Mouse (Mus musculus) stomach, postnatal 0 days (tissue): ENCODE measurements around the gene Ncapd3. TPM values are rescaled to one million over a fixed set of nuclear protein-coding genes. Genes with fewer than 3 reads are reported as not detected.

Experiments
- ATAC-seq: fragments of 200-750 bp; cut with Nextera tagmentation; 2 replicates; pipeline ENCODE4 v1.8.0; 2017; ENCODE audit not compliant: low FRiP score, low TSS enrichment
- DNase-seq: peaks from one replicate; pipeline ENCODE4 v3.0.0-alpha.2; 2016; ENCODE audit warnings: low spot score
- H3K27ac ChIP-seq: fragments of 300-500 bp; sonication (generic); replicated peaks from 2 replicates; pipeline ENCODE4 v1.5.1; 2014; ENCODE audit warnings: mild to moderate bottlenecking, control low read depth
- H3K27me3 ChIP-seq: fragments of 300-500 bp; sonication (generic); 2 replicates; pipeline ENCODE4 v1.6.1; 2014; ENCODE audit warnings: low read length; ENCODE audit not compliant: control insufficient read depth, insufficient read depth
- H3K36me3 ChIP-seq: fragments of 300-500 bp; sonication (generic); 2 replicates; pipeline ENCODE4 v1.6.1; 2014; ENCODE audit warnings: low read length, mixed read lengths; ENCODE audit not compliant: control insufficient read depth, insufficient read depth
- H3K4me1 ChIP-seq: fragments of 300-500 bp; sonication (generic); replicated peaks from 2 replicates; pipeline ENCODE4 v1.6.1; 2014; ENCODE audit warnings: antibody characterized with exemption; ENCODE audit not compliant: control insufficient read depth, insufficient read depth
- H3K4me2 ChIP-seq: fragments of 300-500 bp; sonication (generic); replicated peaks from 2 replicates; pipeline ENCODE4 v1.6.1; 2014; ENCODE audit warnings: low read depth, mild to moderate bottlenecking, control low read depth, moderate library complexity
- H3K4me3 ChIP-seq: fragments of 300-500 bp; sonication (generic); 2 replicates; pipeline ENCODE4 v1.5.1; 2014; ENCODE audit warnings: low read depth, low read length, control low read depth
- H3K9ac ChIP-seq: fragments of 300-500 bp; sonication (generic); 2 replicates; pipeline ENCODE4 v1.6.1; 2014; ENCODE audit warnings: mild to moderate bottlenecking, low read length, control low read depth, mixed read lengths
- H3K9me3 ChIP-seq: fragments of 300-500 bp; sonication (generic); 2 replicates; pipeline ENCODE4 v1.6.1; 2016; ENCODE audit warnings: low read length; ENCODE audit not compliant: control insufficient read depth
- CTCF ChIP-seq: IDR thresholded peaks from 2 replicates; pipeline ENCODE4 v1.5.1; 2016; ENCODE audit warnings: antibody characterized with exemption, low read depth, mild to moderate bottlenecking, moderate library complexity
- EP300 ChIP-seq: optimal IDR thresholded peaks from 2 replicates; pipeline ENCODE3; 2016; ENCODE audit warnings: antibody characterized with exemption
- WGBS: fragments of 180-500 bp; shearing (Covaris S2); extraction: QIAGEN DNeasy Blood & Tissue Kit; methylation state at CpG from one replicate; pipeline ENCODE4 v1.1.7; 2014; 5-methylcytosine and 5-hydroxymethylcytosine counted together
- polyA plus RNA-seq: library from polyadenylated mRNA; unstranded; fragments of >200 nt; fragmentation: Nextera tagmentation; extraction: Ambion mirVana; gene quantifications from 2 replicates; pipeline ENCODE4 v1.2.1, GENCODE M21; 2015

The Ncapd3 gene
- polyA plus RNA-seq, 1 experiment from 2014 or later: 6.8 TPM

DNA sequence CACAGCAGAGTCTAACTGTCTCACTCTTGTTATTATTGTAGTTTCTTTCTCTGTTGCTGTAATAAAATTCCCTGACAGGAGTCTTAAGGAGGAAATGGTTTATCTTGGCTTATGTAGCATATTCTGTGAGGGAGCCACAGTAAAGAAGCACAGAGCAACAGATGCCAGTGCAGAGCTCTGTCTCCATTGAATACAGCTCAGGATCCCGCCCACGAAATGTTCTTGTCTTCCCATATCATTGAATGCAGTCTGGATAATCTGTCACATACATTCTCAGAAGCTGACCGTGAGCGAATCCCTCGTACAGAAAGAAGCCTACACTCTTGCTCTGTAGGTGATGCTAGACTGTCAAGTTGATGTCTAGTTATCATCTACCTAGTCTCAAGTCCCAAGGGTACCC lies 28.4 kb downstream of the Ncapd3 start:
- no peaks in the 10 kb centered on the region for H3K9me3 ChIP-seq

DNA sequence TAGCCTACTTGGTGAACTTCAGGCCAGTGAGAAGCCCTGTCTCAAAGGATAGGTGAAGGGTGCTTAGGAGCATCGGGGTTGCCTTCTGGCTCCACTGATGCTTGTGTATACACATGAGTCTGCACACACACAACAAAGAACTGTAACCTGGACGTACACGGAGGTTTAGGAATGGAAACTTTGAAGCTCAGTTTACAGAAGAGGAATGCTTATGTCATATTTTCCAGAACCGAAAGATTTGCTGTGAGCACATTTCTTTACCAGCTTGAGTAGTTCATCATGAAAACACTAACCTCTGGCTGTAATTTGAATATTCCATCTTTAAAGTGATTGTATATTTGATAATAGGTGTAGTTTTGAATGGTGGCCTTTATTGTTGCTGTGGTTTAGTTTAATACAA lies 40.9 kb downstream of the Ncapd3 start:
- no peaks in the 10 kb centered on the region for H3K9me3 ChIP-seq
- no peak overlapping the region for H3K27ac ChIP-seq
- ATAC-seq (no peak), DNase-seq (no peak)
- WGBS: 80% methylated on average over 4 of the region's 4 CpGs
- TF ChIP-seq CTCF (no peak), EP300 (no peak)
- peaks cover 17% of the 10 kb centered on the region for H3K36me3 ChIP-seq
- H3K9ac ChIP-seq: no peak overlapping the region
- no peak overlapping the region for H3K4me3 ChIP-seq
- H3K4me2 ChIP-seq: no peak overlapping the region
- no peaks in the 10 kb centered on the region for H3K27me3 ChIP-seq
- H3K4me1 ChIP-seq: no peaks in the 10 kb centered on the region

More for the DNA sequence above, 28.4 kb downstream of the Ncapd3 start:
- no peak for DNase-seq
- TF ChIP-seq CTCF: no peak
- no peak for TF ChIP-seq EP300
- H3K27ac ChIP-seq: no peak overlapping the region
- H3K9ac ChIP-seq: no peak overlapping the region
- no peak overlapping the region for H3K4me2 ChIP-seq
- 94% methylated on average over 5 of the region's 5 CpGs for WGBS
- H3K4me3 ChIP-seq: no peak overlapping the region
- peaks cover 29% of the 10 kb centered on the region for H3K36me3 ChIP-seq
- H3K27me3 ChIP-seq: no peaks in the 10 kb centered on the region
- no peaks in the 10 kb centered on the region for H3K4me1 ChIP-seq
- ATAC-seq: no peak

DNA sequence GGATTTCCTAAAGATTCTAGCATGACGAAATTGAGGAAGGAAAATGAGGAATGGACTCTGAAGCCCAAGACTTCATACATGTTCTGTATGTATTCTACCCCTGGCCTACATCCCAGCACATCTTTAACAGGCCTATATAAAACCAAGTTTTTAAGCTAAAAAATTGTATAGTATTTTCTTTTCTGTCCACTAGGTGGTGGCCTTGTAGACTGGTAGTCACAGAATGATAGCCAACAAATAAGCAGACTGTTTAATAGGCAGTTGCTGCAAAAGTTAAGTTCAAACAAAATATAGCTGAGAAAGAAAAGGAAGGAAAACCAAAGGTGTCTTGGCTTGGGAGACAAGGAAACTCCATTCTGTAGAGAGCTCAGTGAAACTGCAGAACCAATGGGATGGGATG lies 44.7 kb downstream of the Ncapd3 start:
- Histone ChIP-seq H3K4me2 (no peak overlapping the region), H3K36me3 (peaks cover 11% of the 10 kb centered on the region), H3K27ac (no peak overlapping the region), H3K9ac (no peak overlapping the region), H3K9me3 (no peaks in the 10 kb centered on the region), H3K27me3 (no peaks in the 10 kb centered on the region), H3K4me3 (no peak overlapping the region), H3K4me1 (no peaks in the 10 kb centered on the region)
- no peak for ATAC-seq
- DNase-seq: no peak
- 70% methylated on average over 1 of the region's 1 CpGs for WGBS
- TF ChIP-seq CTCF (peak; percentile 67), EP300 (no peak)

DNA sequence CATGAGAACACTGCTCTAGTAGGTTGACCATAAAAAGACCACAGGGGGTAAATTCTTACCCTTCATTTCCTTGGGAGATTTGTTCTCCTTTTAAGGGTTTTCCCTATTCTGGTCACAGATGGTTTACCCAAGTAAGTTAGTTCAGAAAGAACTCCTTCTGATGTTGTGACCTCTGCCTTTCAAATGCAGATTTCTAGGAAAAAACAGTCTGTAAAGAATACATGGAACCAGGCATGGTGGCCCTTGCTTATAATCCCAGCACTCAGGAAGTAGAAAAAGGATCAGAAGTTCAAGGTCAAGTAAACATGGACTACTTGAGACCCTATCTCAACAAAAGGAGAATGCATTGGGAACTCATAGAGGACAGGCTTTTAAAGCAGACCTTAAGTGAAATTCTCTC lies 45.8 kb downstream of the Ncapd3 start:
- ATAC-seq: no peak
- peaks cover 6% of the 10 kb centered on the region for H3K36me3 ChIP-seq
- H3K4me3 ChIP-seq: no peak overlapping the region
- no peaks in the 10 kb centered on the region for H3K4me1 ChIP-seq
- H3K4me2 ChIP-seq: no peak overlapping the region
- no peak overlapping the region for H3K9ac ChIP-seq
- no peaks in the 10 kb centered on the region for H3K9me3 ChIP-seq
- H3K27me3 ChIP-seq: no peaks in the 10 kb centered on the region
- no peak overlapping the region for H3K27ac ChIP-seq
- no peak for DNase-seq
- TF ChIP-seq EP300 (no peak), CTCF (no peak)

DNA sequence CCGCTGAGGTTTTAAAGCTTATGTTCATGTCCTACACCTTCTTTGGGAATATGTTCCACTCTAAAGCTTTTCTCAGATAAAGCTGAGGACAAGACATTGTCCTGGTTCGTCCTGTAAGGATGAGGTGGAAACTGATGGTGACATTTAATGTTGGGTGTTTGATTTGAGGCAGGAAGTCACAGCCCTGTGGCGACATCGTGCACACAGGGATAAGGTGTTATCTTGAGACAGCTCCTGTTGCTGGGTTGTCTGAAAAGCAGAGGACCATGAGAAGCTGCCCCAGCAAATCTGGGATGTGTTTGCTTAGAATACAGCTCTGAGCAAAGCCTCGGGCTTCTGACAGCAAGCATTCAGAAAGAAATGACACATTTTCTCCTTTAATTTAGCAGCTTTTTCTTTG lies 56.3 kb downstream of the Ncapd3 start:
- Histone ChIP-seq H3K27ac (no peak overlapping the region), H3K4me2 (no peak overlapping the region), H3K9ac (no peak overlapping the region), H3K9me3 (no peaks in the 10 kb centered on the region), H3K36me3 (peaks cover 41% of the 10 kb centered on the region), H3K4me3 (no peak overlapping the region), H3K4me1 (no peaks in the 10 kb centered on the region), H3K27me3 (no peaks in the 10 kb centered on the region)
- TF ChIP-seq EP300 (no peak), CTCF (no peak)
- DNase-seq: no peak
- 89% methylated on average over 5 of the region's 5 CpGs for WGBS
- no peak for ATAC-seq

DNA sequence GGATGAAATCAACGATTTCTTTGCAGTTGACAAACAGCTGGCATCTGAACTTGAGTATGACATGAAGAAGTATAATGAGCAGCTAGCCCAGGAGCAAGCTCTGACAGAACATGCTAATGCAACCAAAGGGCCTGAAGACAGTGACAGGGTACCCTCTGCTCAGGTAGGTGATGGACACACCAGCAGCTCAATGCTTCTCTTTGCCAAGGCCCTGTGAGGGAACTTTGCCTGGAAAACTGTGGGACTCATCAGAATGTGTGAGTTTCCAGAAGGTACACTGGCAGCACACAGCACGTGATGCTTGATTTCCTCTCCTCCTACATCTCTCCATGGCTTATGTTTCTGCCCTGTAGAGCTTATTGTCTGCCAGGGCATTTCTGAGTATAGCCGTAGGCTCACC lies 57.4 kb downstream of the Ncapd3 start:
- H3K36me3 ChIP-seq: peaks cover 44% of the 10 kb centered on the region

More for the DNA sequence above, 57.4 kb downstream of the Ncapd3 start:
- WGBS: 83% methylated on average over 3 of the region's 3 CpGs
- H3K4me3 ChIP-seq: no peak overlapping the region
- no peaks in the 10 kb centered on the region for H3K27me3 ChIP-seq
- DNase-seq (no peak), ATAC-seq (no peak)
- H3K4me2 ChIP-seq: no peak overlapping the region
- no peaks in the 10 kb centered on the region for H3K4me1 ChIP-seq
- H3K27ac ChIP-seq: no peak overlapping the region
- H3K9ac ChIP-seq: no peak overlapping the region
- H3K9me3 ChIP-seq: no peaks in the 10 kb centered on the region
- TF ChIP-seq EP300 (no peak), CTCF (no peak)
